Mouse (Mus musculus): Measurements from ENCODE around the gene Mcee.

Gene Mcee

DNA sequence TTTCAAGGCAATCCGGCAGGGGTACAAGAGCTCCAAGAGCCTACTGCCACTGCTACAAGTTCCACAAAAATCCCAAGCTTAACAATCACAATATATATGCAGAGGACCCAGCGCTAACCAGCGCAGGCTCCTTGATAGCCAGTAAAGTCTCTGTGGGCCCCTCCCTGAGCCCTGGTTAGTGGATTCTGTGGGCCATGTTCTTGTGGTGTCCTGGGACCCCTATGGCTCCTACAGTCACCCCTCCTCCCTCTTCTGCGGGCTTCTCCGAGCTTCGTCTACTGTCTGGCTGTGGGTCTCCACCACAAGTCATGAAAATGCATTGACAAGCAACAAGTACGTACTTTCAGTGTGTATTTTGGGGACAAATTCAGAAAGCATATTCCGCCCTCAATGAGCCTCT, 928 bp upstream of the Mcee start:
- H3K4me3 ChIP-seq (replicated peaks; ENCODE audit: low read length), result peak overlapping the region; percentile 95
- H3K27me3 ChIP-seq (ENCODE audit: insufficient read depth, low read length), result no peaks in the 10 kb centered on the region
- TF ChIP-seq POU5F1 (IDR thresholded peaks at IDR 0.05; ENCODE audit: borderline replicate concordance, low read length), result no peak
- TF ChIP-seq CTCF (conservative IDR thresholded peaks at IDR 0.05; ENCODE audit: low read length), result no peak
- TF ChIP-seq NANOG (IDR thresholded peaks at IDR 0.05; ENCODE audit: borderline replicate concordance, low read length), result no peak
- peaks cover 34% of the 10 kb centered on the region for H3K36me3 ChIP-seq (ENCODE audit: insufficient read depth, low read length)
- no peaks in the 10 kb centered on the region for H3K9me3 ChIP-seq (ENCODE audit: low read length)
- peaks cover 13% of the 10 kb centered on the region for H3K4me1 ChIP-seq (replicated peaks; ENCODE audit: low read depth, low read length)

DNA sequence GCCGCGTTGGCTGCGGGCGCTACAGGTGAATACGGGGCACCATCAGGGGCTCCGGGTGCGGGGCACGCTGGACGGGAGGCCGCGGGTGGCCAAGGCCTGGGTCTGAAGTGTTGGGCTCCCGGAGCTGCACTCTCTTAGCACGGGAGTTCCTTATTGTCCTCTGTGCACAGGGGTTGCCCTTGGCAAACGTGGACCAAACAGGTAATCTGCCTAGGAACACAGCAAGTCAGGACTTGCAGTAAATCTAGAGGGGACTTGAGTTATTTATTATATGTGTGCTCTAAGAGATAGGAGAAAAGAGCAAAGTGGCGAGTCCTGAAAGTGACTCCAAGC, 378 bp downstream of the Mcee start:
- Histone ChIP-seq H3K4me1 (replicated peaks; ENCODE audit: low read depth, low read length) (peaks cover 13% of the 10 kb centered on the region), H3K4me3 (replicated peaks; ENCODE audit: low read length) (peak overlapping the region; percentile 95), H3K36me3 (ENCODE audit: insufficient read depth, low read length) (peaks cover 21% of the 10 kb centered on the region), H3K27me3 (ENCODE audit: insufficient read depth, low read length) (no peaks in the 10 kb centered on the region), H3K9me3 (ENCODE audit: low read length) (no peaks in the 10 kb centered on the region)
- TF ChIP-seq POU5F1 (IDR thresholded peaks at IDR 0.05; ENCODE audit: borderline replicate concordance, low read length), result no peak
- no peak for TF ChIP-seq CTCF (conservative IDR thresholded peaks at IDR 0.05; ENCODE audit: low read length)

DNA sequence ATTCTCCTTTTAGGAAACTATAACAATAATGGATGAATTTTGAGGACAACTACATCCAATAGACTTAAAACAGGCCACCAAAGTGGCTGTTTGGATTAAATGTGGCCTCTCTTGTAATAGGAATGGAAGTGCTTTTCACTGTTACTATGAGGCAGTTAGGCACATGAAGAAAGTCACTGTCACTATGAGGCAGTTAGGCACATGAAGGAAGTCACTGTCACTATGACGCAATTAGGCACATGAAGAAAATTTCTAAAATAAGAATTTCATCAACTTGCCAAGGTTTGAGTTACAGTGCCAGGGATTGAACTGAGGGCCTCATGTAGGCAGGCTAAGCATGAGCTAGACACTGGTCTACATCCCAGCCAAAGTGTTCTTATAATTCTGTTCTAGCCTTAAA, 8.3 kb downstream of the Mcee start:
- H3K27me3 ChIP-seq (ENCODE audit: insufficient read depth, low read length), result no peaks in the 10 kb centered on the region
- H3K4me1 ChIP-seq (replicated peaks; ENCODE audit: low read depth, low read length), result no peaks in the 10 kb centered on the region
- H3K9me3 ChIP-seq (ENCODE audit: low read length), result no peaks in the 10 kb centered on the region
- peaks cover 17% of the 10 kb centered on the region for H3K36me3 ChIP-seq (ENCODE audit: insufficient read depth, low read length)
- no peak overlapping the region for H3K4me3 ChIP-seq (replicated peaks; ENCODE audit: low read length)
- no peak for TF ChIP-seq CTCF (conservative IDR thresholded peaks at IDR 0.05; ENCODE audit: low read length)
- TF ChIP-seq NANOG (IDR thresholded peaks at IDR 0.05; ENCODE audit: borderline replicate concordance, low read length), result no peak
- no peak for TF ChIP-seq POU5F1 (IDR thresholded peaks at IDR 0.05; ENCODE audit: borderline replicate concordance, low read length)

DNA sequence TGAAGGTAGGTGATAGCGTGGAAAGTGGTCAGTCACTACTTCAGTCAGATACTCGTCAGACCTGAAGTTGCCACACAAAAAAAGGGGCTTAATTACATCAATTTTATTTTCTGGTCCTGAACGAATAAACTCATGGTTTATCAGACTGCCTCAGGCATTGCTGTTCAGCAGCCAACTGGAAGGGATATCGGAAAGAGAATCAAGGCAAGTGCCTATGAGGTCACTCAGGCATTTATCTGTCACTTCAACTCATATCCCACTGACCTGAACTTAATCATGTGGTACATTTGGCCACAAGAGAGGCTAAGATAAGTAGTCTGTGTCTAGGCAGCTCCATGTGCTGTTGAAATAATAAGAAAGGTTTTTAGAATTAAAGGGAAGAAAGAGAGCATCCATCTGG, 10.0 kb downstream of the Mcee start:
- H3K9me3 ChIP-seq (ENCODE audit: low read length), result no peaks in the 10 kb centered on the region
- no peak for TF ChIP-seq CTCF (conservative IDR thresholded peaks at IDR 0.05; ENCODE audit: low read length)
- no peak for TF ChIP-seq POU5F1 (IDR thresholded peaks at IDR 0.05; ENCODE audit: borderline replicate concordance, low read length)
- TF ChIP-seq NANOG (IDR thresholded peaks at IDR 0.05; ENCODE audit: borderline replicate concordance, low read length), result no peak
- no peaks in the 10 kb centered on the region for H3K4me1 ChIP-seq (replicated peaks; ENCODE audit: low read depth, low read length)
- no peaks in the 10 kb centered on the region for H3K27me3 ChIP-seq (ENCODE audit: insufficient read depth, low read length)
- H3K4me3 ChIP-seq (replicated peaks; ENCODE audit: low read length), result no peak overlapping the region
- H3K36me3 ChIP-seq (ENCODE audit: insufficient read depth, low read length), result peaks cover 17% of the 10 kb centered on the region

DNA sequence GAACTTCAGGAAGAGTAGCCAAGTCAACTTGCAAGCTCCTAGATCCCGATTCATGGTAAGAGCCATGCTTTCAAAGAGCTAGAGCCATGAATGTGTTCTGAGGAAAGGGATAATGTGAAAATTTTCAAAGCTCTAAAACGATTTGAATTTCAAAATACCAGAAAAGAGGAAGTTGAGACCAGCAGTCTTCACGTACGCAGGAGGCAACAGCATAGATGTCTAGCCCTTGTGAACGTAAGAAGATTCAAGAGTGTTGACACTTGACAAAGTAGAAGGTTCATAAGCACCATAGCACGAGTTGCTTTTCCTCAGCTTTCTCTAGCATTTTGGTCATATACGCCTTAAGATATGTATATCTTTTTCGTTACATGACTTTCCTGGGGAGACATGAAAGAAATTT, 11.6 kb downstream of the Mcee start:
- TF ChIP-seq CTCF (conservative IDR thresholded peaks at IDR 0.05; ENCODE audit: low read length) (no peak), NANOG (IDR thresholded peaks at IDR 0.05; ENCODE audit: borderline replicate concordance, low read length) (no peak), POU5F1 (IDR thresholded peaks at IDR 0.05; ENCODE audit: borderline replicate concordance, low read length) (no peak)
- peaks cover 12% of the 10 kb centered on the region for H3K36me3 ChIP-seq (ENCODE audit: insufficient read depth, low read length)
- H3K9me3 ChIP-seq (ENCODE audit: low read length), result no peaks in the 10 kb centered on the region
- no peaks in the 10 kb centered on the region for H3K4me1 ChIP-seq (replicated peaks; ENCODE audit: low read depth, low read length)
- H3K4me3 ChIP-seq (replicated peaks; ENCODE audit: low read length), result no peak overlapping the region
- H3K27me3 ChIP-seq (ENCODE audit: insufficient read depth, low read length), result no peaks in the 10 kb centered on the region

DNA sequence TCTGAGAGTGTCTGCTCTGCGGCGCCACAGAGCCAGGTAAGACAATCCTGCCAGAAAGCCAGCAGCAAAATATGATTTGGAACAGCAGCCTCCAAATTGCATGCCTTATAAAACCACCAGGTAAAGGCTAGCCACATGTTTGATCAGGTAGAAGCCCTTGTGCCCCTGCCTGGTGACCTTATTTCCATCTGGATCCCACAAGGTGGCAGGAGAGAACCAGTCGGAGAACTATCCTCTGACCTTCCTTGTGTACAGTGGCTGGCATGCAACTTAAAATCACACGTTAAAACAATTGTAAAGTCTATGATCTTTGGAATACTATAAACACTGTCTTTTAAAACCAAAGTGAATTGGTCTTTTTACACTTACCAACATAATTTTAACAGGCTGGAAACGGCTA, 32.5 kb downstream of the Mcee start:
- Histone ChIP-seq H3K36me3 (ENCODE audit: insufficient read depth, low read length) (no peaks in the 10 kb centered on the region), H3K27me3 (ENCODE audit: insufficient read depth, low read length) (no peaks in the 10 kb centered on the region), H3K9me3 (ENCODE audit: low read length) (no peaks in the 10 kb centered on the region), H3K4me3 (replicated peaks; ENCODE audit: low read length) (no peak overlapping the region), H3K4me1 (replicated peaks; ENCODE audit: low read depth, low read length) (no peaks in the 10 kb centered on the region)
- TF ChIP-seq POU5F1 (IDR thresholded peaks at IDR 0.05; ENCODE audit: borderline replicate concordance, low read length) (no peak), CTCF (conservative IDR thresholded peaks at IDR 0.05; ENCODE audit: low read length) (0 out of 2 replicates have a peak, but pooled peaks have one; percentile 13)

DNA sequence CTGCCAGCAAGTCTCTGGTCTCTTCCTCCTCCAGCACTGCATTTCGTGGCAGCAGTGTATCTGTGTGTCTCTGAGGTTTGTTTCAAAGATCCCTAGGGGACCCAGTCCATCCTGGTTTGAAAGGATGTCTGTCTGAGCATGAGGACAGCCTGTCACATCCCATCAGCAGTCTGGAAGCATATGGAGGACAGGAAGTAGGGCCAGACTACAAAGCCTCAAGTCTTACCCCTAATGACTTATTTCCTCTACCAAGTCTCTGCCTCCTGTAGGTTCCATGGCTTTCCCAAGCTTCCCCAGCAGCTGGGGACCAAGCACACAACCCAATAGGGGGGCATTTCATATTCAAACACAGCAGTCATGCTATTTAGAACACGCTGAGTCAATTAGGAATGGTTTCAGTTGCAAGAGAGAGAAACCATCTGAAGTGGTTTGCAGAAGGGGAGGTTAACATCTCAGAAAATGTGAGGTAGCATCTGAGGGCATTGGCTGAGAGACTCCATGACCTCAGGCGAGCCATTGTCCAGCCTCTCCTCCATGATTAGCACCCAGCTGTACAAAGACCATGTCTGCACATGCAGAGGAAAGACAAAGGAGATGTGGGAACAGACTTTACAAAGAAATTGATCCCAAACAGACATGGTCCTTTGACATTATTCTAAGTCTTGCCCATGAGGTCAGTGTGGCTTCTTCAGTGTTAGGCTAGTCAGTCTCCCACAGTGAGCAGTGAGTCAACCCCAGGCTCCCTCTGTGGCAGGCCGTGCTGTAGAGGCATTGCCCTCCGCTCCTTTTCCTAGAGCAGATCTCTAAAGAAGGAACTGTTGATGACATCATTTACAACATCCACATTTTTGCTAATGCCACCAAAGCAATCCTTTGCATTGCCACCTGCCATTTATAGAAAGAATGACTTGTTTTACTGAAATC, 47.5 kb downstream of the Mcee start:
- Histone ChIP-seq H3K36me3 (ENCODE audit: insufficient read depth, low read length) (no peaks in the 10 kb centered on the region), H3K27me3 (ENCODE audit: insufficient read depth, low read length) (no peaks in the 10 kb centered on the region)
- TF ChIP-seq POU5F1 (IDR thresholded peaks at IDR 0.05; ENCODE audit: borderline replicate concordance, low read length) (no peak), NANOG (IDR thresholded peaks at IDR 0.05; ENCODE audit: borderline replicate concordance, low read length) (no peak), CTCF (conservative IDR thresholded peaks at IDR 0.05; ENCODE audit: low read length) (no peak)

DNA sequence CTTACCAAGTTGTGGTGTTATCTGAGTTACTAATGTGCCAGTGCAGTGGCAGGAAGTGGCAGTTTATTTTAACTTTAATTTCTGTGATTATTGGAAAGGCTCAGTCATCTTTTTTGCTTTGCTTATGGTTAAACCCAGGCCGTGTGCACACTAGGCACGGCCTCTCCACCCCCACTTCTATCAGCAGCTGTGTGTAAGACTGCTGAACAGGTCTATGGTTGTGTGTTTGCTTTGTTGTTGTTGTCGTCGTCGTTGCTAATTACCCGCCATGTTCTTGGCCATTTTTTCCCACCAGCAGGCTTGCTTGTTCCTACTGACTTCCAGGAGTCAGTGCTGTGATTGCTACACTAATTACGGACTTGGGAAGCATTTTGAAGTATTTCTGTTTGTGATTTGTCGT, 48.1 kb downstream of the Mcee start:
- no peaks in the 10 kb centered on the region for H3K9me3 ChIP-seq (ENCODE audit: low read length)
- H3K27me3 ChIP-seq (ENCODE audit: insufficient read depth, low read length), result no peaks in the 10 kb centered on the region
- TF ChIP-seq POU5F1 (IDR thresholded peaks at IDR 0.05; ENCODE audit: borderline replicate concordance, low read length) (no peak), CTCF (conservative IDR thresholded peaks at IDR 0.05; ENCODE audit: low read length) (no peak), NANOG (IDR thresholded peaks at IDR 0.05; ENCODE audit: borderline replicate concordance, low read length) (no peak)
- no peaks in the 10 kb centered on the region for H3K36me3 ChIP-seq (ENCODE audit: insufficient read depth, low read length)
- H3K4me3 ChIP-seq (replicated peaks; ENCODE audit: low read length), result no peak overlapping the region
- H3K4me1 ChIP-seq (replicated peaks; ENCODE audit: low read depth, low read length), result no peaks in the 10 kb centered on the region

More for the DNA sequence above, 47.5 kb downstream of the Mcee start:
- no peaks in the 10 kb centered on the region for H3K9me3 ChIP-seq (ENCODE audit: low read length)
- no peaks in the 10 kb centered on the region for H3K4me1 ChIP-seq (replicated peaks; ENCODE audit: low read depth, low read length)
- H3K4me3 ChIP-seq (replicated peaks; ENCODE audit: low read length), result no peak overlapping the region

DNA sequence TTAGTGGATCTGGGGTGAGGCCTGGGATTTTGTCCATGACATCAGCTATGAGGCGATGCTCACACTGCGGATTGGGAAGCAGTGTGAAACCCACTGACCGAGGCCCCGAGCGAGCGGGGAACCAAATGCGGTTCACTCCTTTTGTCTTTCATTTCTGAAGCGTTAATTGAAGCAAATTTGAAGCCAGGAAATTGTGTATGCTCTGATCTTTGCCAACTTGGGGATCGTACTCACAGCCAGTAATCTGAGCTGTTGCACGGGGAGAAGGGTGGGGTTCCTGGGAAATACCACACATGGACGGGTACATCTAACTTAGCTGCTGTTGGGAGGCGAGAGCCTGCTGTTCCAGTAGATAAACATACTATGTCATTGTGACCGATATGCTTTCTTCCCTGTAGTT, 58.2 kb downstream of the Mcee start:
- H3K36me3 ChIP-seq (ENCODE audit: insufficient read depth, low read length), result no peaks in the 10 kb centered on the region
- H3K9me3 ChIP-seq (ENCODE audit: low read length), result peaks cover 8% of the 10 kb centered on the region; the same call in 1 of the 2 replicates
- 0 out of 2 replicates have a peak, but pooled peaks cover 5% of the 10 kb centered on the region for H3K4me1 ChIP-seq (replicated peaks; ENCODE audit: low read depth, low read length)
- TF ChIP-seq CTCF (conservative IDR thresholded peaks at IDR 0.05; ENCODE audit: low read length) (no peak), NANOG (IDR thresholded peaks at IDR 0.05; ENCODE audit: borderline replicate concordance, low read length) (no peak), POU5F1 (IDR thresholded peaks at IDR 0.05; ENCODE audit: borderline replicate concordance, low read length) (no peak)
- no peak overlapping the region for H3K4me3 ChIP-seq (replicated peaks; ENCODE audit: low read length)
- H3K27me3 ChIP-seq (ENCODE audit: insufficient read depth, low read length), result no peaks in the 10 kb centered on the region
